In the genomic region with DNA sequence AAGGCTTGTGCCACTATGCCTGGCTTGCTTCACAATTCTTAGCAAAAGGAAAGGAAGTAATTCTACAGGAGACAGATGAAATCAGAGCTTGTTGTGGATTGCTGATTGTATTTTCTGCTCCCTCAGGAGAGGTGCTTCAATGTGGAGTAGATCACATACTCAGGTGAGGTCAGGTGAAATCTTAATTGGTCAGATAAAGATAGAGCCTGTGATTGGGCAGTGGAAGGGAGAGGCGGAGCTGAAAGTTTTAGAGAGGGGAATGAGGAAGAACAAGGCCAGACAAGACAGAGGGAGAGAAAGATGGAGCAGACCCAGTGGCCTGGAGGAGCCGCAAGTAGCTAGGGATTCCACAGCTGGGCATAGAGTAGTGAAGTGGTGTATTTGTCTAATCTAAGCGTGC, we compare ENCODE assay signal across 18 mouse cellular contexts. TPM values are rescaled to one million over a fixed set of nuclear protein-coding genes. Genes with fewer than 3 reads are reported as not detected.
DNase-seq lines count a peak whose midpoint lies in the region; ATAC-seq and TF ChIP-seq lines count a peak whose summit lies in the region.
"Had no signal": no experiment of that assay in that cellular context is flagged by ENCODE, and none has a peak within 500 bp of the region (broad histone marks: within the 10 kb centered on the region; RNA-seq: fewer than 3 reads in every experiment).

No protein-coding gene starts in this region.

- H3K27ac ChIP-seq in cerebellum, adult 2 months (ENCODE audit: insufficient read depth, low read length): peak overlapping the region; percentile 4
- peak overlapping the region; percentile 9; the same call in 1 of the 2 replicates for H3K27ac ChIP-seq in embryonic facial prominence, embryonic 15.5 days (replicated peaks)
- peak overlapping the region; percentile 62; the same call in 1 of the 2 replicates for H3K27ac ChIP-seq in stomach, embryonic 16.5 days (ENCODE audit: low read length)
- H3K27ac ChIP-seq: kidney, postnatal 0 days had no signal

- ATAC-seq in cerebellum, adult (ENCODE audit: insufficient number of reproducible peaks, low FRiP score, low TSS enrichment): no peak
- no peak for ATAC-seq in embryonic facial prominence, embryonic 15.5 days (ENCODE audit: insufficient number of reproducible peaks, low FRiP score, low TSS enrichment, low read depth)
- ATAC-seq in stomach, embryonic 16.5 days (ENCODE audit: insufficient read depth, low FRiP score): no peak
- ATAC-seq: forebrain, embryonic 14.5 days; hindbrain, embryonic 16.5 days; liver, postnatal 0 days had no signal

- no peak overlapping the region for H3K4me2 ChIP-seq in embryonic facial prominence, embryonic 15.5 days (replicated peaks)
- no peak overlapping the region for H3K4me2 ChIP-seq in stomach, embryonic 16.5 days (ENCODE audit: low read depth, low read length)
- H3K4me2 ChIP-seq: midbrain, embryonic 11.5 days had no signal

- no peak overlapping the region for H3K4me3 ChIP-seq in cerebellum, adult 2 months (replicated peaks; ENCODE audit: insufficient read depth, low read depth, low read length)
- no peak overlapping the region for H3K4me3 ChIP-seq in embryonic facial prominence, embryonic 15.5 days (replicated peaks)
- H3K4me3 ChIP-seq in stomach, embryonic 16.5 days (replicated peaks; ENCODE audit: low read length): no peak overlapping the region
- H3K4me3 ChIP-seq: erythroblast, embryonic 14.5 days had no signal

- H3K36me3 ChIP-seq in embryonic facial prominence, embryonic 15.5 days: peaks cover 3% of the 10 kb centered on the region; the same call in 1 of the 2 replicates
- no peaks in the 10 kb centered on the region for H3K36me3 ChIP-seq in stomach, embryonic 16.5 days (ENCODE audit: control insufficient read depth, insufficient read depth, low read length)

- no peak overlapping the region for H3K9ac ChIP-seq in embryonic facial prominence, embryonic 15.5 days
- no peak overlapping the region for H3K9ac ChIP-seq in stomach, embryonic 16.5 days (ENCODE audit: low read length)
- H3K9ac ChIP-seq: liver, postnatal 0 days had no signal

- peaks cover 16% of the 10 kb centered on the region for H3K4me1 ChIP-seq in cerebellum, adult 2 months (ENCODE audit: control insufficient read depth, insufficient read depth, low read length)
- peaks cover 7% of the 10 kb centered on the region; the same call in 1 of the 2 replicates for H3K4me1 ChIP-seq in embryonic facial prominence, embryonic 15.5 days
- no peaks in the 10 kb centered on the region for H3K4me1 ChIP-seq in stomach, embryonic 16.5 days (ENCODE audit: control insufficient read depth, insufficient read depth, low read length)

- WGBS in cerebellum, adult 2 months: 84% methylated on average over 3 of the region's 3 CpGs
- 84% methylated on average over 3 of the region's 3 CpGs for WGBS in embryonic facial prominence, embryonic 15.5 days
- WGBS in stomach, embryonic 16.5 days: 83% methylated on average over 3 of the region's 3 CpGs

- no peak for DNase-seq in cerebellum, adult 2 months
- peak; percentile 42 to 51 for DNase-seq in lung, adult 18-20 months
- DNase-seq in lung, postnatal 14 days: no peak
- no peak for DNase-seq in adrenal gland, postnatal 4 days (ENCODE audit: low spot score in 2 of 2)
- no peak for DNase-seq in thymus, postnatal 14 days
- DNase-seq: adrenal gland, adult 8-10 months; embryo, embryonic 11 days; gastrocnemius, postnatal 10 days; layer of hippocampus, postnatal 36 days; liver, postnatal 0 days had no signal

- TF ChIP-seq CTCF in cerebellum, adult 2 months (IDR thresholded peaks at IDR 0.05; ENCODE audit: borderline replicate concordance, insufficient read depth, low read depth, low read length): no peak

- H3K27me3 ChIP-seq in cerebellum, adult 2 months (ENCODE audit: control insufficient read depth, insufficient read depth, low read length): no peaks in the 10 kb centered on the region
- H3K27me3 ChIP-seq in embryonic facial prominence, embryonic 15.5 days: no peaks in the 10 kb centered on the region
- H3K27me3 ChIP-seq in stomach, embryonic 16.5 days (ENCODE audit: control insufficient read depth, insufficient read depth, low read length): no peaks in the 10 kb centered on the region

- TF ChIP-seq POLR2A in cerebellum, adult 2 months (IDR thresholded peaks at IDR 0.05; ENCODE audit: borderline replicate concordance, insufficient read depth, low read length): no peak

- H3K9me3 ChIP-seq in embryonic facial prominence, embryonic 15.5 days (replicated peaks): no peaks in the 10 kb centered on the region
- no peaks in the 10 kb centered on the region for H3K9me3 ChIP-seq in stomach, embryonic 16.5 days (replicated peaks; ENCODE audit: control insufficient read depth, low read length)

RNA-seq across cellular contexts. Expression of gene Numb, which starts 39.6 kb away (rescaled TPM):
- polyA plus RNA-seq in cerebellum, adult 2 months (2012; rRNA removed): 54.5 and 60.1 TPM in 2 replicates
- 35.3 and 37.3 TPM in 2 replicates for polyA plus RNA-seq in embryonic facial prominence, embryonic 15.5 days (2015; fragmentation: Nextera tagmentation; extraction: Ambion mirVana)
- polyA plus RNA-seq in stomach, embryonic 16.5 days (2015; fragmentation: Nextera tagmentation; extraction: Ambion mirVana): 37.6 and 41.3 TPM in 2 replicates
- total RNA-seq in adrenal gland, postnatal 4 days (2021): 10 to 100 TPM; 46.9 to 48.3 TPM

Comparison
In these comparisons a context has a peak if more than half of its experiments do, and no peak if none do; other contexts are left out.
1. DNase-seq: peak in lung, adult 18-20 months (2 of 2); none in cerebellum, adult 2 months (0 of 2), lung, postnatal 14 days (single experiment), adrenal gland, postnatal 4 days (0 of 2) and thymus, postnatal 14 days (single experiment).
2. H3K27ac ChIP-seq: peak in every context shown above with its lines; median percentile 62 in stomach, embryonic 16.5 days; 9 in embryonic facial prominence, embryonic 15.5 days; 4 in cerebellum, adult 2 months.